Mouse (Mus musculus) thymus, adult 2 months (tissue): ENCODE data around the gene Tmem106c. TPM values are rescaled to one million over a fixed set of nuclear protein-coding genes. Genes with fewer than 3 reads are reported as not detected.

Source experiments
- DNase-seq: peaks from one replicate; pipeline ENCODE4 v3.0.0; 2021
- H3K27ac ChIP-seq: fragments of 200-500 bp; 2 replicates; pipeline ENCODE4 v1.5.1; 2012; ENCODE audit warnings: low read length, control low read depth; ENCODE audit not compliant: control insufficient read depth, insufficient read depth
- H3K27me3 ChIP-seq: fragments of 200-500 bp; 2 replicates; pipeline ENCODE4 v1.6.1; 2012; ENCODE audit warnings: mild to moderate bottlenecking, low read length, moderate library complexity, mixed read lengths; ENCODE audit not compliant: control insufficient read depth, insufficient read depth
- H3K36me3 ChIP-seq: fragments of 200-500 bp; 2 replicates; pipeline ENCODE4 v1.6.1; 2012; ENCODE audit warnings: mild to moderate bottlenecking, low read length, moderate library complexity; ENCODE audit not compliant: control insufficient read depth, insufficient read depth
- H3K4me1 ChIP-seq: fragments of 200-500 bp; replicated peaks from 2 replicates; pipeline ENCODE4 v1.6.1; 2012; ENCODE audit warnings: low read length; ENCODE audit not compliant: control insufficient read depth, insufficient read depth
- H3K4me3 ChIP-seq: fragments of 200-500 bp; 2 replicates; pipeline ENCODE4 v1.5.1; 2012; ENCODE audit warnings: mild to moderate bottlenecking, low read length, control low read depth, moderate library complexity; ENCODE audit not compliant: control insufficient read depth, insufficient read depth
- CTCF ChIP-seq: fragments of 200-500 bp; IDR thresholded peaks from 2 replicates; pipeline ENCODE4 v1.5.1; 2012; ENCODE audit warnings: mild to moderate bottlenecking, control low read depth, low read length, moderate library complexity, borderline replicate concordance; ENCODE audit not compliant: control insufficient read depth, poor library complexity, insufficient read depth; ENCODE audit errors: extremely low read depth
- POLR2A ChIP-seq: fragments of 200-500 bp; IDR thresholded peaks from 2 replicates; pipeline ENCODE4 v1.6.1; 2012; ENCODE audit warnings: mild to moderate bottlenecking, low read length, control low read depth, moderate library complexity; ENCODE audit not compliant: control insufficient read depth, poor library complexity, insufficient read depth; ENCODE audit errors: extremely low read depth
- WGBS: fragments of 180-500 bp; shearing (Covaris S2); methylation state at CpG from one replicate; pipeline ENCODE4 v1.1.7; 2018; 5-methylcytosine and 5-hydroxymethylcytosine counted together
- polyA plus RNA-seq: library from polyadenylated mRNA; depleted of rRNA; stranded (reverse); fragments of >200 nt; gene quantifications from 2 replicates; pipeline ENCODE4 v1.2.3, GENCODE M21; 2012

Gene Tmem106c
- polyA plus RNA-seq, 1 experiment: 38.4 TPM

DNA sequence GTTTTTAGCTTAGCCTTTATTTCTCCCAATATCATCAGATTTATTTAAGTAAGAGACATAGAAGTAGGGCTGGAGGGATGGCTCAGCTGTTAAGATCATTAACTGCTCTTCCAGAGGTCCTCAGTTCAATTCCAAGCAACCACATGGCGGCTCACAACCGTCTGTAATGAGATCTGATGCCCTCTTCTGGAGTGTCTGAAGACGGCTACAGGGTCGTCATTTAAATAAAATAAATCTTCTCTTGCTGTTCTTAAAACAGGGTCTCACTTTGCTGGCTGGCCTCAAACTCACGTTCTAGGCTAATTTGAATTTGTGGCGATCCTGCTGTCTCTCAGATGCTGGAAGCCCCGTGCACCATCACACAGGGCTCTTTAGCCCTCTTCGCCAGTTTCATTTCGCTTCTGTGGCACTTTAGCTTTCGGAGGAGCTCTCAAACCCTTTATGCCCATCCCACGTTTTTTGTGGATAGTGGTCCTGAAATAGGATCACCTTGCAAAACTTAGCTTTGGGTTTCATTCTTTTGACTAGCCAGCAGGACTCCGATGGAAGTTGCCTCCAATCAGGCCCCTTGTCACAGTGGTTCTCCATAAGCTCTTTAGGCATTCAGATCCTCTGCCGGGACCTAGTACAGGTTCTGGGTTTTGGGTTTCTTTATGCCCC, 541 bp upstream of the Tmem106c start:
- H3K27me3 ChIP-seq: no peaks in the 10 kb centered on the region
- H3K36me3 ChIP-seq: no peaks in the 10 kb centered on the region
- TF ChIP-seq CTCF (no peak), POLR2A (no peak)
- H3K27ac ChIP-seq: peak overlapping the region; percentile 56; the same call in 1 of the 2 replicates
- H3K4me1 ChIP-seq: peaks cover 6% of the 10 kb centered on the region
- peak; percentile 35 for DNase-seq
- H3K4me3 ChIP-seq: peak overlapping the region; percentile 68
- WGBS: 4% methylated on average over 13 of the region's 13 CpGs

DNA sequence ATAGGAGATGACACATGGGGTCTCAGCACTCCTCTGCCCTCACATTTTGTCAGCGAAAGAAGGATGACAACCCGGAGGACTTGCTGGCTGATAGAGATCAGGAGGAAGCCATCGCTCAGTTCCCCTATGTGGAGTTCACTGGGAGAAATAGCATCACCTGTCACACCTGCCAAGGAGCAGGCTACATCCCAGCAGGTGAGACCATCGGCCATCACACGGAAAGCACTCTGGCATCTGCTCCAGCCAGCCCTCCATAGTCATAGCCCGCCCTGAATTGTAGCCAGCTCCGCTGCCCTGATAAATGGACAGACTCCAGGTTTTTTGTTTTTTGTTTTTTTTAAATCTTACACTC, 812 bp downstream of the Tmem106c start:
- no peaks in the 10 kb centered on the region for H3K36me3 ChIP-seq
- TF ChIP-seq POLR2A: no peak
- no peak for TF ChIP-seq CTCF
- WGBS: 54% methylated on average over 7 of the region's 7 CpGs
- peak; percentile 5 for DNase-seq
- peak overlapping the region; percentile 54 for H3K4me3 ChIP-seq
- H3K4me1 ChIP-seq: peaks cover 6% of the 10 kb centered on the region
- no peaks in the 10 kb centered on the region for H3K27me3 ChIP-seq
- H3K27ac ChIP-seq: no peak overlapping the region; the same call in 1 of the 2 replicates

DNA sequence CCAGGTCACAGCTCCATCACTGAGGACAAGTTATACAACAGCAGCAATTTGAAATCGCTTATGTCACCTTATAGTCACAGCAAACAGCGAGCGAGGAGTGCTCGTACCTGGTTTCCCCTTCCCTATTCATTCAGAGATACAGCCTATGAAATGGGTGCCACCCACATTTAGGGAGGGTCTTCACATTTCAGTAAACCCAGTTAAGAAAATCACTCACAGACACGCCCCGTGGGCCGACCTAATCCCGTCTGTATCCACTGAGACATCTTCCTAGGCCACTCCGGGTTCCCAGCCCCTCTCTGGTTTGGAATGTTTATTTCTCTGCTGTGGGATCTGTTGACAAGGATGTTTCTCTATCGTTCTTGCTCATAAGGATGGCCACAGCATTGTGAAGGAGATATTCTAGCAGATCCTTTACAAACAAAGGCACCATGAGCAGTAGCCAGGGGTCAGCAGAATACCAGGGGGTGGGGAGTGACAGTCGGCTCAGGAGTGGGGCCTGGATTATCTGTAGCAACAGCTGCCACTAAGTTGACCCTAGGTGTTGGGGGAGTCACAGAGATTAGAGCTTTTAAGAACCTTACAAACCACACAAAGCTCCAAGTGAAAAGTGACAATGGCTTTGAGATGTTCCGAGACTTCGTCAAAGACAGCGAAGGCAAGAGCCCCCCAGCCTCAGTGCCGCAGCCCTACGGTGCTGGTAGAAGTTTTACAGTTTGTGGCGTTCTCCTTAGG, 1.5 kb downstream of the Tmem106c start:
- Histone ChIP-seq H3K27me3 (no peaks in the 10 kb centered on the region), H3K4me3 (no peak overlapping the region), H3K36me3 (no peaks in the 10 kb centered on the region), H3K27ac (no peak overlapping the region), H3K4me1 (peaks cover 6% of the 10 kb centered on the region)
- DNase-seq: no peak
- TF ChIP-seq POLR2A (no peak), CTCF (no peak)
- WGBS: 97% methylated on average over 17 of the region's 17 CpGs

DNA sequence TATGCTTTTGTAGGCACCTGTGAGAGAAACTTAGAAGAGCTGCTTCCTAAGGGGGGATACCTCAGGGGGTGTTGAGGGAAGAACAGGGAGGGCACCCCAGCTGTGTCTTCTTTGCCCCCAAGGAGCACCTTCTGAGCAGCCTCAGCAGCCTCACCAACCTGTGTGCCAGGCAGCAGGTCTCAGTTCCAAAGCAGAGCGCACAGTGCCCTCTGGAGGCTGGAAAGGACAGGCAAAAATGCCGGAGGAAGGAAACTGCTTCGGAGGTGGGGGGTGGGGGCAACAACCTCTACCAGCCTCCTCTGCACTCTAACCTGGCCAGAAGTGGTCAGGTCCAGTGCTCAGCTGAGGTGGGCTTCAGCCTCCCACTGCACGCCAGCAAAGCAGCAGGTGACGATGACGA, 6.3 kb downstream of the Tmem106c start:
- DNase-seq: peak; percentile 43
- 62% methylated on average over 6 of the region's 6 CpGs for WGBS

DNA sequence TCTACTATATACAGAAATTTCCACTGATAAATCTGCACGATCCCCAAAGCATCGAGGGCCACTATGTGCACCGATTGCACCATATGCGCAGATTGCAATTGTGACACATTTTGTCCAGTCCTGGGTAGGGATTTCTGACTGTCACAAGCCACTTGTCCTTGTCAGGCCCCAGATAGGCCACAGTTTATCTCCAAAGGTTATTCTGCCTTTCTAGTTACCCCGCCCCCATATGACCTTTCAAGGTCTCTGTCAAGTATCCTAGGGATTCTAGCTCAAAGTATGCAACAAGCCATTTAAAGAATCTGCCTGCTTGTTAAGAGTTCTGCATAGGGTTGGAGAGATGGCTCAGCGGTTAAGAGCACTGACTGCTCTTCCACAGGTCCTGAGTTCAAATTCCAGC, 8.6 kb downstream of the Tmem106c start:
- Histone ChIP-seq H3K4me3 (no peak overlapping the region), H3K27ac (no peak overlapping the region), H3K27me3 (no peaks in the 10 kb centered on the region), H3K4me1 (no peaks in the 10 kb centered on the region), H3K36me3 (no peaks in the 10 kb centered on the region)
- WGBS: 97% methylated on average over 6 of the region's 6 CpGs
- DNase-seq: no peak
- TF ChIP-seq POLR2A (no peak), CTCF (no peak)

More for the DNA sequence above, 6.3 kb downstream of the Tmem106c start:
- Histone ChIP-seq H3K36me3 (no peaks in the 10 kb centered on the region), H3K4me3 (no peak overlapping the region), H3K27me3 (no peaks in the 10 kb centered on the region), H3K27ac (no peak overlapping the region), H3K4me1 (no peaks in the 10 kb centered on the region)
- peak; percentile 81 for TF ChIP-seq CTCF
- TF ChIP-seq POLR2A: no peak

DNA sequence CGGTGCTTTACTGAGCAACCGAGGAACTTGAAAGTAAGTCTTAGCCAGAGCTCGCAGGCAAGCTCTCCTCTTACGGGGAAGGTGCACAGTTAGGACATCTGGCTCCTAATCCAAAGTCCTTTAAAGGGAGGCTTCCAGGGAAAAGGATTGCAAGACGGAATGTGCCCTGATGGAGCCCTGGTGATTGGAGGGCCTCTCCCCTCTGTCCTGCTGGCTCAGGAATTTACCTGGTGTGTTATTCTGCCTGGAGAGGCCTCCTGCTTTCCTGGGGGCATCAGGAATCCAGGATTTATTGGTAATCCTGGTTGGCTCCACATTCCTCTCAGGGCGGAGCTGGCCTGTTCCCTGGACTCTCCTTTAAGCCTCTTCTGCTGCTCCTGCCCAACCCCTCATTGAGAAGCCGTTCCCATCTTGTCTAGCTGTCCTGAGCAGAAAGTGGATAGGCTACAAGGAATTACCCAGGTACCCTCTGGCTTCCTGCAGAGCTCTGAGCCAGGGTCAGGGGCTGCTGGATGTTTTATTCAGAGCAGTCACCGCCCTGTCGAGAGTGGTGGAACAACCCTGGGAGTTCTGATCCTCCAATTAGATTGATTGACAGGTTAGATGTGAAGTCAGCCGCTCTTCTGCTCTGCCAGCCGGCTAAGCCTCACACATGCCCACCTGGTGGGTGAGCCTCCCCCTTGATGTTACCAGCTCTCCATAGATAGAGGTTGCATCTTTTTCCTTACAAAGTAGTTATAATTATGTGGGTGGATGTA, 9.4 kb downstream of the Tmem106c start:
- DNase-seq: no peak
- Histone ChIP-seq H3K4me1 (no peaks in the 10 kb centered on the region), H3K4me3 (no peak overlapping the region), H3K27me3 (no peaks in the 10 kb centered on the region), H3K27ac (no peak overlapping the region), H3K36me3 (no peaks in the 10 kb centered on the region)
- TF ChIP-seq POLR2A (no peak), CTCF (no peak)
- 85% methylated on average over 11 of the region's 11 CpGs for whole genome bisulfite sequencing
